Mouse (Mus musculus): ENCODE data around the gene Zfp599.

DNA sequence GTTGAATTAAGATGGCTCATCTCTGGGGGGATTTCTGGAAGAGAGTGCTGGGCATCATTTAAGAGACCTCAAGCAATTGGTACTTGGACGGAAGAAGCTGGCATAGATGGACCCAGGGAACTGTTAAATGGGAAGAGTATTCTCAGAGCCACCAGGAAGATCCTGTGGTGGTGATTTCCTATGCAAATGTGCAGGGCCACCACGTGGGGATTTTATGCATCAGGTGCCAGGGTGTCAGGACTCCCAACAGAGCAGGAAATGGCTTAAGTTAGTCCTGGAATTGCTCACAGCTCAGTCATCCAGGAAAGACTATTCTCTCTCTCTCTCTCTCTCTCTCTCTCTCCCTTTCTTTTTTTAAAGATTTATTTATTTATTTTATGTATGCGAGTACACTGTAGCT lies 43.0 kb downstream of the Zfp599 start:
- TF ChIP-seq CTCF (IDR thresholded peaks at IDR 0.05; ENCODE audit: low read depth) (no peak), EP300 (IDR thresholded peaks at IDR 0.05; ENCODE audit: low read depth) (no peak)
